Mouse (Mus musculus) embryo, embryonic 10.5 days (tissue): Measurements from ENCODE around the gene Tuba3a.
A peak's percentile ranks its signal among the peaks of the same experiment; 100 is the strongest.

Source experiments
- DNase-seq: peaks from one replicate; pipeline ENCODE4 v3.0.0-alpha.2; 2015; ENCODE audit warnings: low spot score

Gene Tuba3a

GRCm38 (mm10) chr6:125285890-125286289, at the start of gene Tuba3a:
Tuba3a (minus strand) TSS chr6:125286042.
- DNase-seq, result no peak

GRCm38 (mm10) chr6:125334356-125334755, 48.5 kb upstream of the Tuba3a start:
- no peak for DNase-seq

DNA sequence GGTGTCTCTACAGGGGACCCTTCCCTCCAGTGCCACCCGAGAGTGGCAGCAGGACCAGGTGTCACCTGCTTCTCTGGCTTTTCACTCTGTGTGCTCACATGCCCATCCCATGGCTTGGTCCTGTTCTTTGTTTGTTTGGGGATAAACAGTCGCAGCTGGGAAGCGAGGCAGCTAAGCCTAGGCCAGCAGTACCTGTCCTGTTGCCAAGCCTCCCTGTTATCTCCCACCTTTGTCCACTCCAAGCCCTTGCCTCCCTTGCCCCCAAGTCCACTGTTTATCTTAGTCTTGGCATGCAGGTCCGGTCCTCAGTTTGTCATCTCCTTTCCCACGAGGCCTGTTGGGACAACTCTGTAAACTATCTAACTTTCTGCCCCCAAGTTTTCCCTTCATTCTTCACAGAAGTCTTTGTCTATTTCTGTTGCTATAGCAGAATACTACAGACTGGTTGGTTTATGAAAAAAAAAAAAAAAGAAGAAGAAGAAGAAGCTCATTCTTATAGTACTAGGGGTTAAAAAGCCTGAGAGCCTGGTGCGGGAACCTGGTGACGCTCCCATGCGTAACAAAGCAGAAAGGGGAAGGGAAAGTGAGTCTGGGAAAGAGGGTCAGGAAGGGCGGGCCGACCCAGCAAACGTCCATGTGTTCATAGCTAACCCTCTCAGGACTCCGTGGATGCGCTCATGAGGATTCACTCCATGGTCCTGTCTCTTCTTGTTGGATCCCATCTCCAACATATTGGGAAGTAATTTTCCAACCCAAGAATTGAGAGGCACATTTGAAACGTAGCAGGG, 47.5 kb upstream of the Tuba3a start:
- no peak for DNase-seq

DNA sequence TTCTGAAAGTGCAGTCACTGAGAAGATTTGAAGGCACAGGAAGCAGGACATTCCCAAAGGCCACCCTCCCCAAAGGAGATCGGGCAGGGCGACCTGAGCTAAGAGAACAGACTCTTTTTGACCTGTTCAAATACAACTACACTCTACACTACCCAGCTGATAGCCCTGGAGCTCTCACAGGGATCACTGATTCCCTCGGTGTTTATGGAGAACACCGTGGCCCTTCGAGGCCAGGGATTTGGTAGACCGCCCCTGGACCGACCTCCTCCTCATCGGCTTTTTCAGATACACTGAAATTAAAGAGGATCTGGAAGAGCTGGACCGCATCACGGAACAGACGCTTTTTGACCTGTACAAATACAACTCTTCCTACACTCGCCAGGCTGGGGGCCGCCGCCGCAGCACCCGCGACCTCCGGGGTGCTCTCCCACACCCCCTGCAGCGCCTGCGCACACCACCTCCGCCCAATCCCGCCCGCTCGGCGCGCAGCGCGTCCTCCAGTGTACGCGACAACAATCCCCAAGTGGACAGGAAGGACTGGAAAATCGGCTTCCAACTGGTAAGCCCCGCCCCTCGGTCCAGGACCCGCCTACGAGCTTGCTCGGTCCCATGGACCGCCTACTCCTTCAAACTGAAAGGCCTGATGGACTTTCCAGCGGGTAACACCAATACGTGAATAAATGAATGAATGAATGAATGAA, 44.9 kb upstream of the Tuba3a start:
- DNase-seq, result peak; percentile 89

GRCm38 (mm10) chr6:125328243-125328642, 42.4 kb upstream of the Tuba3a start:
- no peak for DNase-seq

DNA sequence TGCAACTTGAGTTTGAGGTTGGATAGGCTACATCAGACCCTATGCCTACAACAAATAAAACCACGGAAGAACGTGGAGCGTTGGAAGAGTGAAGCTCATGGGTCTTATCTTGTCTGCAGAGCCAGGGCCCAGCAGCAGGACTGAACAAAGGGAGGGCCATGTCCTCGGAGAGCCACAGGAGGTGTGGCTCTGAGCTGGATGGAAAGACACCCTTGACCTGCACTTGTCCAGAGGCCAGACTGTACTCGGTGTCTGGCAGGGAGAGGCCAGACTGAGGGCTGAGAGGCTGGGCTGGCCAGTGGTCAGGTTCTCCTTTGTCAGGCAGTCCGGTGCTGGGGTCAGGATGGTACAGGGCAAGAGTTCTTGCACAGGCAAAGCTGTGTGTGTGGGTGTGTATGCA, 39.5 kb upstream of the Tuba3a start:
- DNase-seq, result no peak

DNA sequence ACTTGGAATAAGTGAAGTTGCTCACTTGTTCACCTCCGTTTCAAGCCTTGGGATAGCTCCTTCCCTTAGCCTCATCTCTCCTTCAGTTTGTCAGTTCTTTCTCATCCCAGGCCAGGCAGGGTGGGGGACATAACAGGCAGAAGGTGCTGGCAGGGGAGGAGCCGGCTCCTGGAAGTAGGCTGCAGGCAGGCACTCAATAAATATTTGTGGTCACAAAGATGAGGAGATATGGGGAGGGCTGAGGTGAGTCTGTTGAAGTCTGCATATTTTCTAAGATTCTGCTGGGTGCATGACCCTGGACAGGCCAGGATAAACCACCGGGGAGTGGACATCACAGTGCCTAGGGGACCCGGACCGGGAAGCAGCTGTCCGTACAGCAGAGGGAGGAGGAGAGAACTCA, 37.7 kb upstream of the Tuba3a start:
- no peak for DNase-seq

DNA sequence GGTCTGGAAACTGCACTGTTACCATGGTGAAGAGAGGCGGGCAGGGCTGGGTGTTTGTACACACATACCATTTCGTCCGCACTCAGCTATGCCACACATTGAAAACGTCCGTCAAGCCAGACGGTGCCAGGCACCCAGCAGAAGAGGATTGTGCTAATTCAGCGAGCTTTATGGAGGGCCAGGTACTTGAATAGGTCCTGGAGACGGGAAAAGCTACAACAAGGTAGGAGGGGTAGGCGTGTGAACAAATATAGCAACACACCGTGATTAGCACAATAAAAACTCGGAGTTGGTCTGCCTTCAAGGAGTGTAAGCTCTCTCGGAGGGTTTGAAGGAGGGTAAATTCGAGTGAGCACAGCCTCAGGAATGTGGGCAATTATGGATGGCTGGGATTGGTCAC, 37.0 kb upstream of the Tuba3a start:
- DNase-seq, result no peak

GRCm38 (mm10) chr6:125321114-125321855, 35.4 kb upstream of the Tuba3a start:
- no peak for DNase-seq

DNA sequence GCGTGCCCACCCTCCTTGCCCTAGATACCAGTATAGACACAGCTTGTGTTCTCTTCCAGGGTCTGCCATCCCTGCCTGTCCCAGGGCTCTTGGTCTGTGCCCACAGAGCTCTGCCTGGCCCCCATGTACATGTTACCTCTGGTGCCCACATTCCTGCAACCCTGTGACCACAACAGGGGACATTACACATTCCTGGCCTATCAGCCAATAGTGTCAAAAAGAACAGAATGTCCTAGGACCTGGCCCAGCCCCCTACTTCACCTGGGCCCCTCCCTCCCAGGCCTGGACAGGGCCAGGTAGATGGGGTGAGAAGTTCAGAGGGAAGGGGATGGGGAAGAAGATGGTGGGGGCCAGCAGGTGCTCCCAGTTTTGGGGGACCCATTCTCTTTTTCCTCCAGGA, 34.5 kb upstream of the Tuba3a start, which contains the start of gene Scnn1a:
Gene Scnn1a (plus strand): TSS at position 337 of the 400 bp plus-strand sequence.
- no peak for DNase-seq

- no peak for DNase-seq
Observed at GRCm38 (mm10) chr6:125319919-125320296, 34.1 kb upstream of the Tuba3a start.

DNA sequence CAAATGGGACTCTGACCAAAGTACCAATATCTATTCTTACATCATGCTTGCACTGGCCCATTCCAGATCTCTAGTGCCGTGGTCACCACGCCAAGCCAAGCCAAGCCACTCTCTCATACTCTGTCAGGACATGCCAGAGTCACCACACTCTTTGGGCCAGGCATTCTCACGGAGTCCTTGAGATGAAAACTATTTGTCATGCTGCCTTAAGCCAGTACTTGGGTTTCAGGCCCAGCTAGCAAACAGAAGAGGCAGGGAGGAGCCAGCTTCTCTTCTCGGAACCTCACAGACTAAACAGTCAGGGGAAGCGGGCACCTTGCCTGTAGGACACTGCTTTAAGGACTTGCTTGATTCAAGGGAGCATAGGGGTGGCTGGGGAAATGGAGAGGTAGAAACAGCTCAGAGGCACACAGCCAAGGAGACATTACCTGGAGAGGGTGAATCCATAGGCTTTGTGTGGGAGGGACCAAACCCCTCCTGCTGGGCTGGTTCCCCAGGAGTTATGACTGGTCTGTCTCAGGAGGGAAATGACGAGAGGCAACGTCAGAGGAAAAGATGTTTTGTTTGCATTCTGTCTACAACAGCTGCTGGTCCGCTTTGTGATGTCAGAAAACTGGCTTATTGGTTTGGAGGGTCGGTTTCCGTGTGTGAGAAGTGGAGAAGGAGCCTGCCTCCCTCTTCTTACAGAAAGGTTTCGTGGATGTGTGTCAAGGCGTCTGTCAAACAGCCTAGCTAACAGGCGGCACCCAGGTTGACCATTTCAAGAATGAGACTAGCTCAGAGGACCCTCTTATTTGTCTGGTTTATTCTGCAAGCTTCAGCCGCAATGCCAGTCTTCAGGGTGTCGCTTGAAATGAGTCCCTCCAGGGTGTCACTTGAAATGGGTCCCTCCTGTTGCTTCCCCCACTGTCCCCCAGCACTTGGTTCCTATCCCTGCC, 33.4 kb upstream of the Tuba3a start:
- DNase-seq, result no peak

- DNase-seq, result no peak
Observed at GRCm38 (mm10) chr6:125317077-125317476, 31.2 kb upstream of the Tuba3a start.

- no peak for DNase-seq
Observed at GRCm38 (mm10) chr6:125314746-125315145, 28.9 kb upstream of the Tuba3a start.

DNA sequence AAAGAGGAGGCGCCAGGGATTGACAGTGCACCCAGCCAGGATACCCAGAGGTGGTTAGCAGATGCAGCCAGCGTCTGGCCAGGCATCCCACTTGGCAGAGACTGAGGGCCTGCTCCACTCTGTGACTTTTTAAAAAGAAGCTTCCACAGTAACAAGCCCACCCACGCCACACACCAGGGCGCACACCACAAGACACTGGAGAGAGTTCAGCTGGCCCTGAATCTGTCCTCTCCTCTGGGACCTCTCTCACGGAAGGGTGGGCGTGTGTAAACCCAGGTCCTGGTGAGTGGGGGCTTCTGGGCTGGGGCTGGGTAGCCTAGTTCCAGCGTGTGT, 28.4 kb upstream of the Tuba3a start:
- no peak for DNase-seq

DNA sequence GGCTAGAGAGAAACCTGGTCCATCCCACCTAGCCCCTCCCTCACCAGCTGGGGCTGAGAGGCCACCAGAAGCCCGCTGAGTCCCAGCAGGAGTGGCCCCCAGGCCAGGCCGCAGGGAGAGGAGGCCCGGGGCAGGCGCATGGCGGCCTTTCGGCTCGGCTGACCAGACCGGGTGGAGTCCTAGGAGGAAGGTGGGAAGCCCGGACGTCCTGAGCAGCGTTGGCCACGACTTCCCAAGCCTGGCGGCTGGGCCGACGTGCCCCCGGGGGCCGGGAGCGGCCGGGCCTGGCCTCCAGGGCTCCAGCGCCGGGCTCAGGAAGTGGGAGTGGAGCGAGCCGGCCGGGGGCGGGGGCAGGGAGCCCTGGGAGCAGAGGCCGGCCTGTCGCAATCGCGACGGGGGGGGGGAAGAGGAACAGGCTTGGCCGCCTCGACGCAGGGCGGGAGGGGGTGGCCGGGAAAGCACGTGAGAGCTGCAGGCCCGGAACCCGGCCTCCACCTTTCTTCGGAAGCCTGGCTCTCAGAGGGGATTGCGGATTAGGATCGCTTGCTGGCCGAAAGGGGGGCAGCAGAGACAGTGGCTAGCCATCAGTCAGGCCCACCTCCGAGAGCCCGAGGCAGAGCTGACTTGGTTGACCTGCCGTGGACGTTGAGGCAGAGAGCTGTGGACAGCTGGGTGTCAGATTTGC, 27.8 kb upstream of the Tuba3a start, which contains the start of gene Ltbr:
Gene Ltbr (minus strand): TSS at position 340 of the 685 bp plus-strand sequence.
- DNase-seq, result peak; percentile 75

GRCm38 (mm10) chr6:125312581-125313355, 26.9 kb upstream of the Tuba3a start:
- DNase-seq, result peak; percentile 24

- DNase-seq, result no peak
Observed at GRCm38 (mm10) chr6:125312171-125312570, 26.3 kb upstream of the Tuba3a start.

GRCm38 (mm10) chr6:125309406-125309805, 23.6 kb upstream of the Tuba3a start:
- DNase-seq, result no peak

- DNase-seq, result peak; percentile 65
Observed at GRCm38 (mm10) chr6:125308921-125309320, 23.1 kb upstream of the Tuba3a start.
